Mouse (Mus musculus) ovary, postnatal 36 days (tissue): ENCODE measurements at regions not wholly inside any gene's neighbourhood (a gene's known extent, or its start where the extent isn't known, plus 50 kb on each side); places are given as distances from the start of the nearest gene placed in this dataset.

ENCODE experiments used
- DNase-seq: peaks from one replicate; pipeline ENCODE4 v3.0.0; 2022; ENCODE audit warnings: low spot score, mixed read lengths

DNA sequence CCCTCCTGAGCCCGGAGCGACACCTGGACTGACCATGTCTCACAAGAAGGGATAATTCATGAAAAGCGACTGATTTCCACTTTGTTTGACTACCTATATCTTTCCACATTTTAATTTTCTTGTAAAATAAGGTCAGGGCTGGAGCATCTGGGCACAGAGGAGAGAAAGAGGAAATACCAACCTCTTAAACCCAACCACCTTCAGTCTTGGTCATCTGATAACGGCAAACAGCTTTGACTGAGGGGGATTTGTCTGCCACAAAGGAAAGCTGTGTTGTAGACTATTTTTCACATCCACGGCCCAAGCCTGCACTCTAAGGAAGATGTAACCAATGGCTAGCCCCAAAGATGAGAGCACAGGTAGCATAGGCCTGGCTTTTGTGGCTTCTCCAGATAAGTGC lies 101.4 kb upstream of the Prok2 start:
- DNase-seq = no peak

DNA sequence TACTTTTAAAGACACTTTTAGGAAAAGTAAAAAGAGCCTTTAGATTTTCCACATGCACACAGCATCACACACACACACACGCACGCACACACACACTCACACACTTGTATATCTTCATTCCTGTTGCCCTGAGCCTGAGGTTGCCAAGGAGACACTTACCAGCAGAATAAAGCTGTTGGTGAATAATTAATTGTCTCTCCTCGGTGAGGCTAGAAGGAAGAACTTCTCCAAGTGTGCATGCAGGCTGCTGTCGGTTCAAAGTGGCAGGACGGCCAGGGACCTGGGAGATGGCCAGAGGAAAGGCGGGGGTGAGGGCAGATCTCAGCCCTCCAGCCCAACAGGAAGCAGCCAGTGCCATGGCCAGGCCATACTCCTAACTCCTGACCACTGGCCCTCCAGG lies 98.6 kb upstream of the Prok2 start:
- no peak for DNase-seq

DNA sequence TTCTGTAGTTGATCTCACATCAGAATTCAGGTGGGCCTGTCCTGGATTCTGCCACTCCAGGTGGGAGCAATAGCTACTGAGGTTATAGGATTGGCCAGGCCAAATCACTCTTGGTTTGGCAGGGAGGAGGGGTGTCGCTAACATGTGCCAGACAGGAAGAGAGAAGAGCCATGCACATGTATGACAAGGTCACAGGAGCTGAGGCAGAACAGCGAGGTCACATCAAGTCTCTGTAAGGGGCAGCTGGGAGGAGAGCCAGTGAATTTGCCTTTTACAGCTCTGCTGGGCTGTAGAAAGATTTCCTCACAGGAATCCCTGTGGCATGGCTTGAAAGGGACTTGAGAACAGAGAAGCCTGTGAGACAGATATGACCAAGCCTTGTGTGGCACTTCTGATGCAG lies 96.3 kb upstream of the Prok2 start:
- no peak for DNase-seq

- DNase-seq = no peak
Observed at GRCm38 (mm10) chr6:99819255-99819929, 93.2 kb upstream of the Prok2 start.

- no peak for DNase-seq
Observed at GRCm38 (mm10) chr6:99818486-99818885, 92.3 kb upstream of the Prok2 start.

- no peak for DNase-seq
Observed at GRCm38 (mm10) chr6:99817245-99817644, 91.1 kb upstream of the Prok2 start.

DNA sequence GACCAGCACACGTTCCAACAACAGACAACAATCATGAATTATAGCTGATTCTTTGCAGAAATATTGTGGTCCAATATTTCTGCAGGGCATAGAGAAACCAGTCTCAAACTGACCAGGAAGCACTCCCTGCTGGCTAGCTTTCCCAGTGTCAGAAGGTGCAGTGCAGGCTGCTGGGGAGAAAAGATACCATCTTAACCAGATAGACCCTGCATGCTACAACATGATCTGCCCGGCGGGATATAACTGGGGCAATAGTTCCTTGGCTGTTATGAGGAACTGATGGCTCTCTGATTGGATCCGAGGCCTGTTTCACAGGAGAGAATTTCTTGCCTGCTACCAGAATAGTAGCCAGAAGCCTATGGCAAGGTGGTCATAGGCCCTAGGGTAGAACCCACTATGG lies 86.9 kb upstream of the Prok2 start:
- no peak for DNase-seq

- no peak for DNase-seq
Observed at GRCm38 (mm10) chr6:99811842-99812241, 85.7 kb upstream of the Prok2 start.

DNA sequence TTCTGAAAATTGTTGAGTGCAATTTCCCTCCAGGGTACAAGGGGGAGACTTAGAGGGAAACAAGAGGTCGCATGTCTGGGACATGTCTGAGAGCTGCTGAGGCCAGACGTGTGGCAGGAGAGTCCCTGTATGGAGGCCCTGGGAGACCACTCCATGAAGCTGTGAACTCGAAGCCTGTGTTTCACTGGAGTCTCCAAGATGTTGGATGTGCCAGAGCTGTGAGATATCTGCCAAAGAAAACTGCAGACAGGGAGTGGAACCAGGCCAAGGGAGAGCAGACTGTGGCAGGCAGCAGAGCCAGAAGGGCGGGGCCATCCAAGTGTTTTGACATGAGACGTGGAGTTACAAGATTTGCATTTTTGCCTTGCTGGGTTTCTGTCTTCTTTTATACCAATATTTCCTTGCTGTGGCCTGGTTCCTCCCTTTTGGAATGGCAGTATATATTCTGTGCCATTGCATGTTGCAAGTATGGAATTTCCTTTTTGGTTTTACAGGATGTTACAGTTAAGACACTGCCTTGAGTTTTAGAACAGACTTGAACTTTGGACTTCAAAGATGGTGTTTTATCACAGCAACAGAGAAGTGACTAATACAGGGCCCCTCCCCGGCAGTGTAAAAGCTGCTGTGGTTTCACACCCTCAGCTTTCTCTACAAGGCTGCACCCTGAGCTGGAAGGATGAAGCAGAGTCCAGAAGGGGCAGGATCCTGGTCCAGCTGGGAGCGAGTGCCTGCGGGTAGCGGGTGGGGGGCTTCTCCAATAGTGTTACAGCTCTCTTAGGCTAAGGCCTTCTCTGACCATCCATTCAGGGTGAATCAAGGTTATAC lies 85.0 kb upstream of the Prok2 start:
- DNase-seq = peak; percentile 60

- DNase-seq = peak; percentile 10
Observed at GRCm38 (mm10) chr6:99804905-99805245, 78.7 kb upstream of the Prok2 start.

DNA sequence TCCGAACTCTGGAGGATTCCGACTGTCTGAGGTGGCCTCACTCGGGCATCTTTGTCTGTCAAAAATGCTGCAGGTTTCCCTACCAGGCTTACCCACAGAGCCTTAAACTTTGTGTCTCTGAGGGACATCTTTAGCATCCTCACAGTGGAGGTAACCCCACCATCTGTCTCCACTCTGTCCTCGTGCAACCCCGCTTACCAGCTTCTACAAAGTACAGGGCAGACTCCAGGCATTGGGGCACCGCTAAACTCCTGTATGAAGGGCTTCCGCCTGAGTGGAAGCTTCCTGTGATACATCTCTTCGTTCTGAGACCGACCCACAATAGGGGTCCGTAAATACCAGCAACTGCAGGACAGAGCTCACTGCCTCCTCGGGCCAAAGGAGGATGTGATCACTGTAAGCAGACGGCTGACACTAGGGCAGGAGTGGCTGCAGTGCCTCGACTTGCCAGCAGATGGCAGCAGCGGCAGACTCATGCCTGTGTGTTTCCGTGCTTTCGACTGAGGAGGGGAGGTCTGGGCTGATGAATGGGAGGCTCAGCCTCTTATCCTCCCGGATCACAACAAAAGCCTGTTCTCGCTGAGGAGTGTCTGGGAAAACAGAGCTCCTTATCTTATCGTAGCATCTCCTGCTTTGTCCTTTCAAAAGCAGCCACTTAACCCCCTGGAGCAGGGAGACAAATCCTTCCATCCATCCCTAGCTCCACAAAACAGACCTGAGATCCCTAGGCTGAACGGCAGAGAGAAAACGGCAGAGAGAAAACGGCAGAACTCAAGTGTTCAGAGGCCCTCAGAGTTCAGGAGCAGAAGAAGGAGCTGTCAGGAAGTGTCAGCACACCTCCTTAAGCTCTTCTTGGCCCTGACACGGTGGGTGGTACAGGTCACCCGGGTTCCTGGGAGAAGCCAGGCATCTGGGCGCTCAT lies 78.1 kb upstream of the Prok2 start:
- DNase-seq = peak; percentile 88

DNA sequence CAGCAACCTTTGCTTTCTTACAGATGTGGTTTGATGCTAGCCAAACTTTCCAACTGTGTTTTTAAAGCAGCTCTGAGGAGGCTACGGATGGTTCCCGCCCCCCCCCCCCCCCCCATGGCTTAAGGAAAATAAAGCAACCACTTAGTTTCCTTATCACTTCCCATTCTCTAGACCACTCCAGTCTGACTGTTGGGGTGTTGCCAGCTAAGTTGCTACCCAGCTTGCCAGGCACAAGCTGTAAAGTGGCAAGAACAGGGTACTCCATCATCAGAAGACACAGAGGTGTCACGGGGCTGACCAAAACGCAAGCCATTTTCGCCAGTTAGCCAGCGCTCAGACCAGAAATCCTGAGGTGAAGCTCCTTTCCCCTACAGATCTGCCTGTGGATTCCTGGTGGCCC lies 74.7 kb upstream of the Prok2 start:
- no peak for DNase-seq

GRCm38 (mm10) chr6:99800324-99800723 lies 74.1 kb upstream of the Prok2 start:
- DNase-seq = no peak

DNA sequence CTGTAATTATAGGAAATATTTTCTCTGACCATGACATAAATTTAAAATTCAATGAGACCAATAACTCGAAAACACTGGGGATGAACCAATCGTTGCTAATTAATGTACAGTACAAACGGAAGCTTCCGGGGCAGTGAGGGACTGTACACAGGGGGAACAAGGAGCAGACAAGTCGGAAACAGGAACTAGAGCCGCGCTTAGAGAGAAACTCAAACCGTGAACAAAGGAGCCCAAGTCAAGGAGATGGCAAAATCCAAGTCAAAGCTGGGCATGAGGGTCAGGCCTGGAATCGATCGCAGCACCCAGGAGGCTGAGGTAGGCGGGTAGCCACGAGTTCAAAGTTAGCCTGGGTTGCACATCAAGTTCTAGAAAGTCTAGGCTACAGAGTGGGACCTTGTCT lies 70.2 kb upstream of the Prok2 start:
- DNase-seq = no peak

GRCm38 (mm10) chr6:99793546-99793945 lies 67.4 kb upstream of the Prok2 start:
- no peak for DNase-seq

GRCm38 (mm10) chr6:99792353-99792752 lies 66.2 kb upstream of the Prok2 start:
- no peak for DNase-seq

GRCm38 (mm10) chr6:99786977-99787376 lies 60.8 kb upstream of the Prok2 start:
- no peak for DNase-seq

- no peak for DNase-seq
Observed at GRCm38 (mm10) chr6:99785212-99785611, 59.0 kb upstream of the Prok2 start.

- DNase-seq = no peak
Observed at GRCm38 (mm10) chr6:99784804-99785203, 58.6 kb upstream of the Prok2 start.

DNA sequence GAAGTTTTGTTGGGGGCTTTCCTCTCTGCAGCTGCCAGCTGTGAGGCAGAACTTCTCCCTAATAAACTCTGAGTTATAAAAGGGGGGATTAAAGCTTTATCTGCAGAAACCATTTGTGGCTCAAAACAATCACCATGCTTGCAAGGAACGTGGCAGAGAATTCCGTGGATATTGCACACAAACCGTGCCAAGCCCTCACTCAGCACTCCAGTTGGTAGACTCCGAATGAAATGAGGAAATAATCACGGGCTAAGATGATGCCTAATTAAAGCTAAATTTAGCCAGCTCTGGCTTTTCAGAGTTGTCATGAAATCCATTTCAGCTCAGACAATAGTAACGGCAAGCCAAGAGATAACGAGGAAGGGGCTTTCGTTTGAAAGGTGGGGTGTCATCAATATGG lies 58.1 kb upstream of the Prok2 start:
- DNase-seq = no peak

- no peak for DNase-seq
Observed at GRCm38 (mm10) chr6:99782996-99783395, 56.8 kb upstream of the Prok2 start.
